Mouse (Mus musculus) heart, postnatal 0 days (tissue): Measurements from ENCODE around the gene Slc2a4.

ENCODE experiments used
- CTCF ChIP-seq: IDR thresholded peaks from 2 replicates; pipeline ENCODE4 v1.5.1; 2016; ENCODE audit warnings: antibody characterized with exemption, control low read depth, low read depth
- EP300 ChIP-seq: IDR thresholded peaks from 2 replicates; pipeline ENCODE4 v1.6.1; 2016; ENCODE audit warnings: antibody characterized with exemption, low read depth

DNA sequence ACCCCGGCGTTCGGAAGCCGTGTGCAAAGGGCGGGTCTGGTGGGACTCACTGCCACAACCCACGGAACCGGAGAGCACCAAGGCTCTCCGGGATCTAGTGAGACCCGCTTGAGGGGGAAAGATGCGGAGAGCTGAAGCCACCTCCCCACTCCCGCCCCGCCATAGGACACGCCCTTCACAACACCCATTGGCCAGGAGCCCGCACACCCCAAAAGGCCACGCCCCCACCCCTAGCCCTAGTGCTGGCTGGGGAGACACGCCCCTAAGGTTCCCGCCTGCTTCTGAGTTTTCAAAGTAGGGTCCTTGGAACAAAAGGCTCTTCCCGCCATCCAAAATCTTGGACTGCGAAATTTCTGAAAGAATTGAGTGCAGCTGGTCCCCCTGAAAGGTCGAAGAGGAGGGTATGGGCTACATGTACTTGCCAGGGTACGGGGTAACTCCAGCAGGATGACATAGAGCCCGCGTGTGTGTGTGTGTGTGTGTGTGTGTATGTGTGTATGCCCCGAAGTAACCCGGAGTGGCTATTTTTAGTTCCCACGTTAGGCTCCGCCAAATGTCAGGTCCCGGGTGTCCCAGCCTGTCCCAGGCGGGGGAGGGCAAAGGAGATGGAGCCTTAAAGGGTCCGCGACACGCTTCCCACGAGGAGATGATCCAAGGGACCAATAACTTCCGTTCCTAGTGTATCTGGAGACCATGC, at the start of gene Slc2a4:
- TF ChIP-seq EP300 (no peak; the same call in 1 of the 2 replicates), CTCF (no peak)
